Mouse (Mus musculus) CD4-positive naive resting alpha-beta T cell, adult 76 days (primary cell): ENCODE results near the gene Eef2kmt. TPM values are rescaled to one million over a fixed set of nuclear protein-coding genes. Genes with fewer than 3 reads are reported as not detected.

Source experiments
- total RNA-seq: library from RNA; stranded (reverse); gene quantifications from one replicate; pipeline ENCODE4 v1.2.4, GENCODE M21; 2023

Gene Eef2kmt
- total RNA-seq = 14.9 TPM

GRCm38 (mm10) chr16:5255779-5256496 is at the start of gene Eef2kmt:
Gene Eef2kmt, minus strand, starts transcription at chr16:5255983.

DNA sequence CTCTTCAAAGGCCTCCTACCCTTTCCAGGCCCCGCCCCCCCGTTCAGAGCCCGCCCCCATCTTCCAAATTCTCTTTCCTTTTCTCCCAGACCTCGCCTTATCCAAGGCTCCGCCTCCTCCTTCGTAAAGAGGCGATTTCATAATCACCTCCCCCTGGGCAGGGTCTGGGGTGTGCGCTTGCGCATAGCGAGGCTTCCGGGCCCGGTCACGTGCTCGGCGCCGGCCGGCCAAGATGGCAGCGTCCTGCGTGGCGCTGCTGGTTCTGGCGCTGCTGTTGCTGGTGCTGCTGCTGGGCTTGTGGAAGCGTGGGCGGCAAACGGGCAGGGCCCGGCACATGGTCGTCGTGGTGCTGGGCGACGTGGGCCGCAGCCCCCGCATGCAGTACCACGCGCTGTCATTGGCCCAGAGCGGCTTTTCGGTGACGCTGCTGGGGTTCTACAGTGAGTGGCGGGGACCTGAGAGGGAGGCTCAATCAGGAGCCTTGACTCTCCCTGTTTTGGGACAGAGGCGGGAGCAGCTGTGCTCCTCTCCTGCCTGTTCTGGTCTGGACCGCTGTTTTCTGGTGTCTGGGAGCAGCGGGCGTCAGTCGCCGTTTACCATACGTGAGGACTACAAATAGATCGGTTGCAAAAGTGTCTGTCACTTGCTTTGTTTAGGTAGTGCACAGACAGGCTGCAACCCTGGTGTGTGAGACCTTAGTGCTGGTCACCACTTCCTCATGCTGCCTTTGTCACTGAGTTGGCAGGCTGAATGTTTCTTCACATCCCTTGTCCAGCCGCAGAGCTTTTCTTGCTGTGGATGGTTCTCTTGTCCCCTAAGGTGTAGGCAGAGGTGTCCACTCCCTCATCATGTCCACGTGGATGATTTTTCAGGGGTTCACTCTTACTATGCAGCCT is 22.1 kb downstream of the Eef2kmt start, which contains the start of gene Alg1:
Gene Alg1, plus strand, starts transcription at position 204 of the 896 bp plus-strand sequence.

DNA sequence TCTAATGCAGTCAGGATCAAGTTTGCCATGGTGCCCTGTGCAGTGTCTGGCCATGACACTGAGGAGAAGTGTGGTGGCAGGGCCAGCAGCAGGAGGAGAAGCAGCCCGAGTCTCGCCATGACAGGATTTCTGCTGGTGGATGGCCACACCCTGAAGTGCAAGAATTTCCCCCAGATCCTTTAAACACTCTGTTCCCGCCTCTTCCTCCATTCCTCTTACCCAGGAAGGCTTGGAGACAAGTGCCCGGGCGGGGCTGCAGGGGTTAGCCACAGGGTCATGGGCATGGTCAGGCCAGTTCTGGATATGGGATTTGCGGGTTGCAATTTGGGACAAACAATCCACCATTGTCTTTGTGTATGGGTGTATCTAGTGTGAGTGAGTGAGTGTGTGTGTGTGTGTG is 33.6 kb downstream of the Eef2kmt start, which contains the start of gene AU021092:
Gene AU021092, minus strand, starts transcription at position 160 of the 400 bp plus-strand sequence.

DNA sequence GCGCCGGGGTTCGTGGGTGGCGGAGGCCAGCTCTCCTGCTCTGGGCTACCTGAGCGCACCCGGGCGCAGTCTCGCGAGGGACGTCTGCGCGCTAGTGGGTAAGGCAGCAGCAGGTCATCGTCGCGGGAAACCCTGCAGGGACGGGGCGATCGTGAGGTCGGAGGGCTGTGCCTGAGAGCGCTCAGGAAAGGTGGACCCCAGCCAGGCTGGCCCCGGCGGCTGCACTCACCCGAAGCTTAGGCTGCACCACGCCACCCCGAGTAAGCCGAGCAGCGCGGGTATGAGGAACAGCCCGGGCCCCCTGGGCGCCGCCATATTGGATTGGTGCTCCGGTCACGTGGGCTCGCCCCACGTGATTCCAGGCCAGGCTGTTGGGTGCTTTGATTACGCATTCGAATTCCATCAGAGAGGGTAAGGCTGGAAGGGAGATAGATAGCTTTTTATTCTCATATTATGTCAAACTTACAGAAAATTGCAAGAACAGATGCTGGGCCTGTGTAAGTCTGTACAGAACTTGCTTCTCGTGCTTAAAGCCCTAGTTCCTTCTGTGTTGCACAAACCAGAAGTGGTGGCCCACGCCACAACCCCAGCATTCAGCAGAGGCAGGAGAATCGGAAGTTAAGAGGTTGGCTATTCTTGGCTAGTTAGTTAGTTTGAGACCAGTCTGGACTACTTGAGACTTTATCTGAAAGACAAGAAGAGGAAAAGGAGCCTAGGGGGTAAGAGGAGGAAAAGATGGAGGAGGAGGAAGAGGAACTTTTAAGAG is 51.9 kb downstream of the Eef2kmt start, which contains the start of gene Nagpa:
Gene Nagpa, minus strand, starts transcription at position 345 of the 766 bp plus-strand sequence.

Other genes starting within 250 kb of the Eef2kmt start
- gene Smim22, start 248.7 kb downstream of the Eef2kmt start, total RNA-seq = not detected
- 21.6 TPM for gene Rogdi, start 242.4 kb downstream of the Eef2kmt start, total RNA-seq
- 125 TPM for gene Glyr1, start 206.1 kb downstream of the Eef2kmt start, total RNA-seq
- 175 TPM for gene Ubn1, start 205.9 kb downstream of the Eef2kmt start, total RNA-seq
- 0.70 TPM for gene Ppl, start 123.6 kb downstream of the Eef2kmt start, total RNA-seq
- not detected for gene Sec14l5, start 108.9 kb downstream of the Eef2kmt start, total RNA-seq
- 25.8 TPM for gene Nagpa, start 52.0 kb downstream of the Eef2kmt start, total RNA-seq
- gene AU021092, start 33.7 kb downstream of the Eef2kmt start, total RNA-seq = not detected
- 37.8 TPM for gene Alg1, start 22.4 kb downstream of the Eef2kmt start, total RNA-seq